Mouse (Mus musculus): ENCODE results near the gene Adamts2. TPM values are rescaled to one million over a fixed set of nuclear protein-coding genes. Genes with fewer than 3 reads are reported as not detected.
A peak's percentile ranks its signal among the peaks of the same experiment; 100 is the strongest.

Gene Adamts2
- polyA plus RNA-seq, 1 experiment from 2014 or later = 4.0 TPM

- Histone ChIP-seq H3K4me3 (ENCODE audit: low read depth, low read length) (no peak overlapping the region), H3K27me3 (ENCODE audit: control insufficient read depth, insufficient read depth, low read depth, low read length) (no peaks in the 10 kb centered on the region), H3K4me1 (ENCODE audit: control insufficient read depth, insufficient read depth, low read length) (no peaks in the 10 kb centered on the region), H3K27ac (ENCODE audit: low read length) (no peak overlapping the region), H3K9me3 (replicated peaks; ENCODE audit: control insufficient read depth, low read length, poor library complexity, severe bottlenecking) (no peaks in the 10 kb centered on the region), H3K36me3 (ENCODE audit: control insufficient read depth, insufficient read depth, low read length) (no peaks in the 10 kb centered on the region), H3K9ac (ENCODE audit: low read depth, low read length) (no peak overlapping the region), H3K4me2 (ENCODE audit: low read length) (no peak overlapping the region)
- ATAC-seq = no peak
Observed at GRCm38 (mm10) chr11:50798836-50799235, 197.0 kb downstream of the Adamts2 start.

GRCm38 (mm10) chr11:50814233-50814632 is 212.3 kb downstream of the Adamts2 start:
- ATAC-seq = no peak
- no peak overlapping the region for H3K27ac ChIP-seq (ENCODE audit: low read length)
- no peaks in the 10 kb centered on the region for H3K27me3 ChIP-seq (ENCODE audit: control insufficient read depth, insufficient read depth, low read depth, low read length)
- H3K9ac ChIP-seq (ENCODE audit: low read depth, low read length) = no peak overlapping the region
- H3K36me3 ChIP-seq (ENCODE audit: control insufficient read depth, insufficient read depth, low read length) = peaks cover 89% of the 10 kb centered on the region
- WGBS = over 99% methylated on average over 4 of the region's 4 CpGs
- H3K4me1 ChIP-seq (ENCODE audit: control insufficient read depth, insufficient read depth, low read length) = no peaks in the 10 kb centered on the region
- H3K4me3 ChIP-seq (ENCODE audit: low read depth, low read length) = no peak overlapping the region
- peaks cover 43% of the 10 kb centered on the region for H3K9me3 ChIP-seq (replicated peaks; ENCODE audit: control insufficient read depth, low read length, poor library complexity, severe bottlenecking)
- H3K4me2 ChIP-seq (ENCODE audit: low read length) = no peak overlapping the region

DNA sequence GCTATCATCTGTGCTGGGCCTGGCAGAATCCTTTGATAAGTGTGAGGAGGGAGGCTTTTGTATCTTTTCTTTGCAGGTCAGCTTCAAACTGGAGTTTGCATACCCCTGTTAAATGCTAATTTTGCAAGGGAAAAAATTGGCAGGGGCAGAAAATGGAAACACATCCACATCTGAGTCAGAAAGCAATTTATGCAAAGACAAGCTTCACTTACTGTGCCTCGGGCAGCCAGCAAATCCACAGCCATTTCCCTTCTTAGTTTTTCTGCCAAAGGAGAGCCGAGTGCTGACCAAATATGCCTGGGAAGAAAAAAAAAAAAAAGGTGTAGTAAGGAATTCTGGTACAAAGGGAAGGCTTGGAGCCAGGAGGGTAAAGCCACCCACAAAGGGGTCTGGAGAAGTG is 224.3 kb downstream of the Adamts2 start:
- 40% methylated on average over 2 of the region's 2 CpGs for whole genome bisulfite sequencing
- peak overlapping the region; percentile 66 for H3K4me3 ChIP-seq (ENCODE audit: low read depth, low read length)
- no peaks in the 10 kb centered on the region for H3K9me3 ChIP-seq (replicated peaks; ENCODE audit: control insufficient read depth, low read length, poor library complexity, severe bottlenecking)
- peaks cover 13% of the 10 kb centered on the region for H3K4me1 ChIP-seq (ENCODE audit: control insufficient read depth, insufficient read depth, low read length)
- no peak for ATAC-seq
- H3K4me2 ChIP-seq (ENCODE audit: low read length) = peak overlapping the region; percentile 78
- no peaks in the 10 kb centered on the region for H3K27me3 ChIP-seq (ENCODE audit: control insufficient read depth, insufficient read depth, low read depth, low read length)
- H3K36me3 ChIP-seq (ENCODE audit: control insufficient read depth, insufficient read depth, low read length) = peaks cover 34% of the 10 kb centered on the region
- peak overlapping the region; percentile 75; the same call in 1 of the 2 replicates for H3K9ac ChIP-seq (ENCODE audit: low read depth, low read length)
- no peak overlapping the region; the same call in 1 of the 2 replicates for H3K27ac ChIP-seq (ENCODE audit: low read length)

- peak within 1 kb of the TSS; percentile 78 for H3K4me2 ChIP-seq (ENCODE audit: low read length)
- peak within 1 kb of the TSS; percentile 75 for H3K9ac ChIP-seq (ENCODE audit: low read depth, low read length)
- ATAC-seq = peak; percentile 98
- H3K4me1 ChIP-seq (ENCODE audit: control insufficient read depth, insufficient read depth, low read length) = peaks cover 13% of the 10 kb centered on the region
- H3K36me3 ChIP-seq (ENCODE audit: control insufficient read depth, insufficient read depth, low read length) = peaks cover 25% of the 10 kb centered on the region
- H3K9me3 ChIP-seq (replicated peaks; ENCODE audit: control insufficient read depth, low read length, poor library complexity, severe bottlenecking) = no peaks in the 10 kb centered on the region
- H3K27me3 ChIP-seq (ENCODE audit: control insufficient read depth, insufficient read depth, low read depth, low read length) = no peaks in the 10 kb centered on the region
- peak within 1 kb of the TSS; percentile 66 for H3K4me3 ChIP-seq (ENCODE audit: low read depth, low read length)
- WGBS = under 1% methylated on average over 45 of the region's 45 CpGs
- H3K27ac ChIP-seq (ENCODE audit: low read length) = peak within 1 kb of the TSS; percentile 75
Observed at GRCm38 (mm10) chr11:50827010-50827953, 225.4 kb downstream of the Adamts2 start, which contains the start of gene Zfp354c. Gene Zfp354c (minus strand): TSS chr11:50827724.

GRCm38 (mm10) chr11:50835727-50836126 is 233.8 kb downstream of the Adamts2 start:
- 91% methylated on average over 4 of the region's 4 CpGs for WGBS
- no peak for ATAC-seq
- no peak overlapping the region for H3K4me2 ChIP-seq (ENCODE audit: low read length)

DNA sequence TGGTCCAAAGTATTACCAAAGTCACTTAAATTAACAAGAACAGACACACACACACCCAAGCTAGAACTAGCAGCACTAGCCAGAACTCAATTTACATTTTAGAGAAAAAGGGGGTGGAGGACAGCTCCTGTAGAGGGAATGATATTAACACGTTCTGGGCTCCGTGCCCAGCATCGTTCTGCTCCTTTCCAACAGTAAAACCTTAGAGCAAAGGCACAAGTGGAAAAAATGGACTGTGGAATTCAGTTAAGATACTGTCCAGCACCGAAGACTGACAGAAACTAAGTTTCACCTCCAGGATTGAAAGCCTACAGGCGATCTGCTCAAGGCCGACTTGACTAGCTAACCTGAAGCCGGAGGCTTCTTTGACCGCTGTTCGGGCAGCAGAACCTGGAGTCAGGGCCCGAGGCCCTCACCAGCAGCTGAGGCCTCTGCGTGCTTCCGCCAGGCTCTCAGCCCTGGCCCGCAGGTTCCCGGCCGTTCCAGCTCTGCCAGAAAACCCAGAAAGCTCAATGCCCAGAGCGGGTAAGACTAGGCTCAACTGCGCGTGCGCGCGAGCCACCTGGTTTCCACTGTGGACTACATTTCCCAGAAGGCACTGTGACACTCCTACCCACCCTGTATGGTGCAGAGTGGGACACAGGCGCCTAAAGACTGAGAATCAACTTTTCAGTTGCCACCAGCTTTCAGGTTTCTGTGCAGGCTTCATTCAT is 239.3 kb downstream of the Adamts2 start, which contains the start of gene Zfp879:
TSS of gene Zfp879 (minus strand) at position 530 of the 713 bp plus-strand sequence.
- Histone ChIP-seq H3K4me1 (ENCODE audit: control insufficient read depth, insufficient read depth, low read length) (peaks cover 9% of the 10 kb centered on the region), H3K9me3 (replicated peaks; ENCODE audit: control insufficient read depth, low read length, poor library complexity, severe bottlenecking) (no peaks in the 10 kb centered on the region), H3K27ac (ENCODE audit: low read length) (peak within 1 kb of the TSS; percentile 66), H3K36me3 (ENCODE audit: control insufficient read depth, insufficient read depth, low read length) (no peaks in the 10 kb centered on the region), H3K9ac (ENCODE audit: low read depth, low read length) (peak within 1 kb of the TSS; percentile 68), H3K4me3 (ENCODE audit: low read depth, low read length) (peak within 1 kb of the TSS; percentile 44), H3K27me3 (ENCODE audit: control insufficient read depth, insufficient read depth, low read depth, low read length) (no peaks in the 10 kb centered on the region), H3K4me2 (ENCODE audit: low read length) (peak within 1 kb of the TSS; percentile 69)
- ATAC-seq = peak; percentile 99
- WGBS = 20% methylated on average over 22 of the region's 22 CpGs

More at GRCm38 (mm10) chr11:50835727-50836126, 233.8 kb downstream of the Adamts2 start:
- Histone ChIP-seq H3K36me3 (ENCODE audit: control insufficient read depth, insufficient read depth, low read length) (peaks cover 15% of the 10 kb centered on the region), H3K9me3 (replicated peaks; ENCODE audit: control insufficient read depth, low read length, poor library complexity, severe bottlenecking) (peaks cover 9% of the 10 kb centered on the region; the same call in 1 of the 2 replicates), H3K4me3 (ENCODE audit: low read depth, low read length) (no peak overlapping the region), H3K4me1 (ENCODE audit: control insufficient read depth, insufficient read depth, low read length) (peaks cover 4% of the 10 kb centered on the region), H3K27ac (ENCODE audit: low read length) (no peak overlapping the region), H3K27me3 (ENCODE audit: control insufficient read depth, insufficient read depth, low read depth, low read length) (no peaks in the 10 kb centered on the region), H3K9ac (ENCODE audit: low read depth, low read length) (no peak overlapping the region)

GRCm38 (mm10) chr11:50845951-50846350 is 244.1 kb downstream of the Adamts2 start:
- H3K9me3 ChIP-seq (replicated peaks; ENCODE audit: control insufficient read depth, low read length, poor library complexity, severe bottlenecking) = 0 out of 2 replicates have a peak, but pooled peaks cover 3% of the 10 kb centered on the region
- H3K27me3 ChIP-seq (ENCODE audit: control insufficient read depth, insufficient read depth, low read depth, low read length) = peaks cover 25% of the 10 kb centered on the region
- no peak for ATAC-seq
- WGBS = 97% methylated on average over 3 of the region's 3 CpGs
- no peak overlapping the region for H3K9ac ChIP-seq (ENCODE audit: low read depth, low read length)
- H3K4me2 ChIP-seq (ENCODE audit: low read length) = no peak overlapping the region
- no peak overlapping the region for H3K4me3 ChIP-seq (ENCODE audit: low read depth, low read length)
- H3K27ac ChIP-seq (ENCODE audit: low read length) = no peak overlapping the region
- peaks cover 9% of the 10 kb centered on the region for H3K4me1 ChIP-seq (ENCODE audit: control insufficient read depth, insufficient read depth, low read length)
- no peaks in the 10 kb centered on the region for H3K36me3 ChIP-seq (ENCODE audit: control insufficient read depth, insufficient read depth, low read length)

- Histone ChIP-seq H3K4me3 (ENCODE audit: low read depth, low read length) (no peak overlapping the region), H3K4me2 (ENCODE audit: low read length) (no peak overlapping the region), H3K4me1 (ENCODE audit: control insufficient read depth, insufficient read depth, low read length) (peaks cover 11% of the 10 kb centered on the region; the same call in 1 of the 2 replicates), H3K27me3 (ENCODE audit: control insufficient read depth, insufficient read depth, low read depth, low read length) (peaks cover 36% of the 10 kb centered on the region), H3K36me3 (ENCODE audit: control insufficient read depth, insufficient read depth, low read length) (no peaks in the 10 kb centered on the region), H3K27ac (ENCODE audit: low read length) (no peak overlapping the region), H3K9ac (ENCODE audit: low read depth, low read length) (no peak overlapping the region), H3K9me3 (replicated peaks; ENCODE audit: control insufficient read depth, low read length, poor library complexity, severe bottlenecking) (0 out of 2 replicates have a peak, but pooled peaks cover 3% of the 10 kb centered on the region)
- ATAC-seq = no peak
- 81% methylated on average over 5 of the region's 5 CpGs for WGBS
Observed at GRCm38 (mm10) chr11:50847047-50847446, 245.2 kb downstream of the Adamts2 start.
